Mouse (Mus musculus): ENCODE data around the gene Sorcs2.

Gene Sorcs2

GRCm38 (mm10) chr5:36358161-36358560 lies 39.8 kb downstream of the Sorcs2 start:
- DNase-seq (ENCODE audit: low read depth), result no peak

- DNase-seq (ENCODE audit: low read depth), result no peak
Measured at GRCm38 (mm10) chr5:36356659-36357058, 41.3 kb downstream of the Sorcs2 start.

GRCm38 (mm10) chr5:36355683-36356082 lies 42.3 kb downstream of the Sorcs2 start:
- DNase-seq (ENCODE audit: low read depth), result no peak

- no peak for DNase-seq (ENCODE audit: low read depth)
Measured at GRCm38 (mm10) chr5:36353679-36354078, 44.3 kb downstream of the Sorcs2 start.

- no peak for DNase-seq (ENCODE audit: low read depth)
Measured at GRCm38 (mm10) chr5:36353194-36353593, 44.7 kb downstream of the Sorcs2 start.

GRCm38 (mm10) chr5:36346698-36347097 lies 51.2 kb downstream of the Sorcs2 start:
- DNase-seq (ENCODE audit: low read depth), result no peak

GRCm38 (mm10) chr5:36339283-36339682 lies 58.7 kb downstream of the Sorcs2 start:
- DNase-seq (ENCODE audit: low read depth), result no peak

GRCm38 (mm10) chr5:36336252-36336651 lies 61.7 kb downstream of the Sorcs2 start:
- DNase-seq (ENCODE audit: low read depth), result no peak

GRCm38 (mm10) chr5:36335661-36336060 lies 62.3 kb downstream of the Sorcs2 start:
- no peak for DNase-seq (ENCODE audit: low read depth)

GRCm38 (mm10) chr5:36334227-36334626 lies 63.7 kb downstream of the Sorcs2 start:
- DNase-seq (ENCODE audit: low read depth), result no peak

- DNase-seq (ENCODE audit: low read depth), result no peak
Measured at GRCm38 (mm10) chr5:36330472-36331155, 67.3 kb downstream of the Sorcs2 start.

GRCm38 (mm10) chr5:36326057-36327010 lies 71.6 kb downstream of the Sorcs2 start:
- no peak for DNase-seq (ENCODE audit: low read depth)

GRCm38 (mm10) chr5:36324140-36324572 lies 73.8 kb downstream of the Sorcs2 start:
- DNase-seq (ENCODE audit: low read depth), result no peak

GRCm38 (mm10) chr5:36323526-36323925 lies 74.4 kb downstream of the Sorcs2 start:
- DNase-seq (ENCODE audit: low read depth), result peak; percentile 40

GRCm38 (mm10) chr5:36321581-36321980 lies 76.4 kb downstream of the Sorcs2 start:
- DNase-seq (ENCODE audit: low read depth), result no peak

- DNase-seq (ENCODE audit: low read depth), result no peak
Measured at GRCm38 (mm10) chr5:36320667-36321066, 77.3 kb downstream of the Sorcs2 start.

GRCm38 (mm10) chr5:36317641-36318368 lies 80.1 kb downstream of the Sorcs2 start:
- DNase-seq (ENCODE audit: low read depth), result no peak

GRCm38 (mm10) chr5:36315106-36315505 lies 82.8 kb downstream of the Sorcs2 start:
- no peak for DNase-seq (ENCODE audit: low read depth)

GRCm38 (mm10) chr5:36313353-36314079 lies 84.4 kb downstream of the Sorcs2 start:
- DNase-seq (ENCODE audit: low read depth), result no peak

- no peak for DNase-seq (ENCODE audit: low read depth)
Measured at GRCm38 (mm10) chr5:36312926-36313325, 85.0 kb downstream of the Sorcs2 start.

- DNase-seq (ENCODE audit: low read depth), result no peak
Measured at GRCm38 (mm10) chr5:36304299-36304980, 93.5 kb downstream of the Sorcs2 start.
